Mouse (Mus musculus): ENCODE measurements at regions not wholly inside any gene's neighbourhood (a gene's known extent, or its start where the extent isn't known, plus 50 kb on each side); places are given as distances from the start of the nearest gene placed in this dataset.
"Not testable (repeated sequence)": the region's sequence is repeated elsewhere in the genome, so short reads cannot be mapped to it uniquely, and the experiment has no call there.

- Histone ChIP-seq H3K79me2 (replicated peaks; ENCODE audit: control insufficient read depth, extremely low read depth, insufficient read depth, poor library complexity, severe bottlenecking) (no peaks in the 10 kb centered on the region), H3K4me1 (ENCODE audit: control insufficient read depth in 1 of 2, insufficient read depth in 2 of 2) (no peaks in the 10 kb centered on the region), H3K36me3 (replicated peaks in 1 of 2; ENCODE audit: control insufficient read depth in 1 of 2, insufficient read depth in 1 of 2, low read length in 1 of 2) (no peaks in the 10 kb centered on the region), H3K27me3 (replicated peaks) (no peaks in the 10 kb centered on the region), H3K27ac (ENCODE audit: insufficient read depth, low read depth) (no peak overlapping the region), H3K4me2 (ENCODE audit: insufficient read depth, low read depth, poor library complexity, severe bottlenecking) (no peak overlapping the region), H3K9me3 (replicated peaks; ENCODE audit: low read length) (no peaks in the 10 kb centered on the region), H3K4me3 (replicated peaks in 1 of 3; ENCODE audit: low read depth in 2 of 3, low read length in 2 of 3, poor library complexity in 1 of 3) (no peak overlapping the region), H3K9ac (ENCODE audit: insufficient read depth, low read depth) (no peak overlapping the region)
- dilution Hi-C loops (cut with MboI; ENCODE audit: extremely low pct_ligation_motif_present, extremely low pct_unique_long_range_greater_than_20kb, low sequenced_read_pairs): no loop called here
- in situ Hi-C loops (cut with MboI; ENCODE audit: low pct_ligation_motif_present, low pct_unique_long_range_greater_than_20kb, low sequenced_read_pairs): no loop called here
- TF ChIP-seq NELFE (IDR thresholded peaks at IDR 0.05; ENCODE audit: low read depth, low read length) (no peak), USF1 (IDR thresholded peaks at IDR 0.05; ENCODE audit: low read depth, low read length) (no peak), MYC (IDR thresholded peaks at IDR 0.05; ENCODE audit: low read depth, low read length) (no peak), ELF1 (IDR thresholded peaks at IDR 0.05; ENCODE audit: low read depth, low read length) (no peak), ZC3H11A (IDR thresholded peaks at IDR 0.05; ENCODE audit: low read depth, low read length) (no peak), NRF1 (IDR thresholded peaks at IDR 0.05; ENCODE audit: low read depth, low read length) (no peak), CHD2 (IDR thresholded peaks at IDR 0.05; ENCODE audit: low read length) (no peak), ZNF384 (IDR thresholded peaks at IDR 0.05; ENCODE audit: low read depth, low read length) (no peak), MAX (IDR thresholded peaks at IDR 0.05; ENCODE audit: low read length) (no peak)
- DNase-seq (ENCODE audit: extremely low read depth): no peak
Measured at GRCm38 (mm10) chr2:55315627-55316026, 120.1 kb upstream of the Kcnj3 start.

DNA sequence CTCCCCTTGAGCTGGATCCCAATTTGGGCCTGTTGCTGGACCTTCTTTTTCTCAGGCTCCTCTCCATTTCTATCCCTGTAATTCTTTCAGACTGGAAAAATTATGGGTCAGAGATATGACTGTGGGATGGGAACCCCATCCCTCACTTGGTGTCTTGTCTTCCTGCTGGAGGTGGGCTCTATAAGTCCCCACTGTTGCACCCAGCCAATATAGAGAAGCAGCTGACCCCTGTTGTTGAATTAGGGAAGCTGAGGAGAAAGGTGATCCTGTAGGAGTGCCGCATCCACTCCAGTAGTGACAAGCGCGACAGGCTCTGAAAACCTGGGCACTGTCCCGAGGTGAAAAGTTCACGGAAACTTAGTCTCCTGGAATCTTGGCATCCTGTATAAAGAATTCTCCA is 81.7 kb upstream of the Kcnj3 start:
- H3K4me2 ChIP-seq (ENCODE audit: insufficient read depth, low read depth, poor library complexity, severe bottlenecking); dilution Hi-C loops (cut with MboI; ENCODE audit: extremely low pct_ligation_motif_present, extremely low pct_unique_long_range_greater_than_20kb, low sequenced_read_pairs); in situ Hi-C loops (cut with MboI; ENCODE audit: low pct_ligation_motif_present, low pct_unique_long_range_greater_than_20kb, low sequenced_read_pairs): not testable (repeated sequence)

More for the DNA sequence above, 81.7 kb upstream of the Kcnj3 start:
- H3K27me3 ChIP-seq (replicated peaks); H3K79me2 ChIP-seq (replicated peaks; ENCODE audit: control insufficient read depth, extremely low read depth, insufficient read depth, poor library complexity, severe bottlenecking); H3K4me1 ChIP-seq (ENCODE audit: control insufficient read depth in 1 of 2, insufficient read depth in 2 of 2); H3K36me3 ChIP-seq (replicated peaks in 1 of 2; ENCODE audit: control insufficient read depth in 1 of 2, insufficient read depth in 1 of 2, low read length in 1 of 2); H3K4me3 ChIP-seq (replicated peaks in 1 of 3; ENCODE audit: low read depth in 2 of 3, low read length in 2 of 3, poor library complexity in 1 of 3); H3K9me3 ChIP-seq (replicated peaks; ENCODE audit: low read length); DNase-seq (ENCODE audit: extremely low read depth); H3K9ac ChIP-seq (ENCODE audit: insufficient read depth, low read depth); H3K27ac ChIP-seq (ENCODE audit: insufficient read depth, low read depth): not testable (repeated sequence)

All from CH12.LX (cell line).